ENCODE assay signal across 8 mouse cellular contexts in genomic region chr7:45719180-45719579, GRCm38 (mm10). TPM values are rescaled to one million over a fixed set of nuclear protein-coding genes. Genes with fewer than 3 reads are reported as not detected.
DNase-seq lines count a peak whose midpoint lies in the region; ATAC-seq and TF ChIP-seq lines count a peak whose summit lies in the region.

No protein-coding gene starts in this region.

- peak overlapping the region; percentile 97 for H3K4me3 ChIP-seq in neural tube, embryonic 11.5 days (ENCODE audit: low read depth, low read length)
- H3K4me3 ChIP-seq in limb, embryonic 15.5 days, result peak overlapping the region; percentile 73
- peak overlapping the region; percentile 79 for H3K4me3 ChIP-seq in stomach, postnatal 0 days (ENCODE audit: low read depth, low read length)

- peaks cover 23% of the 10 kb centered on the region for H3K36me3 ChIP-seq in neural tube, embryonic 11.5 days (ENCODE audit: control insufficient read depth, insufficient read depth, low read length)
- peaks cover 54% of the 10 kb centered on the region for H3K36me3 ChIP-seq in limb, embryonic 15.5 days
- H3K36me3 ChIP-seq in stomach, postnatal 0 days (ENCODE audit: control insufficient read depth, insufficient read depth, low read length), result peaks cover 19% of the 10 kb centered on the region

- WGBS in neural tube, embryonic 11.5 days, result 86% methylated on average over 10 of the region's 10 CpGs
- 74% methylated on average over 10 of the region's 10 CpGs for WGBS in limb, embryonic 15.5 days
- 68% methylated on average over 10 of the region's 10 CpGs for WGBS in stomach, postnatal 0 days

- DNase-seq in cerebellum, adult 8-10 months, result peak; percentile 25
- DNase-seq in cerebellum, postnatal 4 days (ENCODE audit: low spot score in 2 of 2), result no peak
- DNase-seq in neural tube, embryonic 11.5 days (ENCODE audit: low spot score), result no peak
- no peak for DNase-seq in neural tube, embryonic 10.5 days (ENCODE audit: extremely low spot score, low spot score)
- DNase-seq in stomach, postnatal 0 days (ENCODE audit: low spot score), result peak; percentile 16
- no peak for DNase-seq in spleen, postnatal 10 days (ENCODE audit: low spot score in 2 of 2)
- no peak for DNase-seq in left cerebral cortex, adult 9 months (ENCODE audit: low spot score in 2 of 2)

- no peaks in the 10 kb centered on the region for H3K27me3 ChIP-seq in neural tube, embryonic 11.5 days (ENCODE audit: control insufficient read depth, insufficient read depth, low read length)
- no peaks in the 10 kb centered on the region for H3K27me3 ChIP-seq in limb, embryonic 15.5 days
- no peaks in the 10 kb centered on the region for H3K27me3 ChIP-seq in stomach, postnatal 0 days (ENCODE audit: control insufficient read depth, insufficient read depth, low read length)

- H3K27ac ChIP-seq in neural tube, embryonic 11.5 days (ENCODE audit: low read depth, low read length), result no peak overlapping the region
- 0 out of 2 replicates have a peak overlapping the region, but pooled peaks have one; percentile 38 for H3K27ac ChIP-seq in limb, embryonic 15.5 days
- peak overlapping the region; percentile 95; the same call in 1 of the 2 replicates for H3K27ac ChIP-seq in stomach, postnatal 0 days (replicated peaks)

- TF ChIP-seq CTCF in stomach, postnatal 0 days (IDR thresholded peaks at IDR 0.05; ENCODE audit: low read depth), result no peak

- TF ChIP-seq EP300 in stomach, postnatal 0 days (optimal IDR thresholded peaks at IDR 0.05), result no peak

- H3K9me3 ChIP-seq in neural tube, embryonic 11.5 days (ENCODE audit: control insufficient read depth, low read length), result no peaks in the 10 kb centered on the region
- H3K9me3 ChIP-seq in limb, embryonic 15.5 days, result no peaks in the 10 kb centered on the region
- no peaks in the 10 kb centered on the region for H3K9me3 ChIP-seq in stomach, postnatal 0 days (ENCODE audit: control insufficient read depth, low read length)

- peak overlapping the region; percentile 93 for H3K4me2 ChIP-seq in neural tube, embryonic 11.5 days (ENCODE audit: low read depth)
- H3K4me2 ChIP-seq in limb, embryonic 15.5 days, result peak overlapping the region; percentile 67
- peak overlapping the region; percentile 86 for H3K4me2 ChIP-seq in stomach, postnatal 0 days (replicated peaks; ENCODE audit: low read depth)

- peak overlapping the region; percentile 98 for H3K9ac ChIP-seq in neural tube, embryonic 11.5 days (ENCODE audit: low read length)
- peak overlapping the region; percentile 90; the same call in 1 of the 2 replicates for H3K9ac ChIP-seq in limb, embryonic 15.5 days
- peak overlapping the region; percentile 89 for H3K9ac ChIP-seq in stomach, postnatal 0 days (ENCODE audit: low read length)

- H3K4me1 ChIP-seq in neural tube, embryonic 11.5 days (ENCODE audit: control insufficient read depth, insufficient read depth, low read length), result peaks cover 31% of the 10 kb centered on the region
- peaks cover 49% of the 10 kb centered on the region for H3K4me1 ChIP-seq in limb, embryonic 15.5 days
- H3K4me1 ChIP-seq in stomach, postnatal 0 days (replicated peaks; ENCODE audit: control insufficient read depth, insufficient read depth), result peaks cover 13% of the 10 kb centered on the region; the same call in 1 of the 2 replicates

- no peak for ATAC-seq in neural tube, embryonic 11.5 days (ENCODE audit: insufficient read depth, low FRiP score, low TSS enrichment)
- no peak for ATAC-seq in limb, embryonic 15.5 days (ENCODE audit: insufficient number of reproducible peaks, low FRiP score, low TSS enrichment, low read depth)
- ATAC-seq in stomach, postnatal 0 days (ENCODE audit: low FRiP score, low TSS enrichment), result no peak

RNA-seq across cellular contexts. Expression of gene Sphk2, which starts 1.4 kb away (rescaled TPM):
- 23.7 and 25.3 TPM in 2 replicates for polyA plus RNA-seq in neural tube, embryonic 11.5 days (2014; fragmentation: Nextera tagmentation; extraction: Ambion mirVana)
- 38.5 and 39.7 TPM in 2 replicates for polyA plus RNA-seq in limb, embryonic 15.5 days (2015; fragmentation: Nextera tagmentation; extraction: Ambion mirVana)
- polyA plus RNA-seq in stomach, postnatal 0 days (2015; fragmentation: Nextera tagmentation; extraction: Ambion mirVana), result 23.6 and 24.5 TPM in 2 replicates

RNA-seq across cellular contexts. Expression of gene Fam83e, which starts 1.8 kb away (rescaled TPM):
- 0.28 and 0.42 TPM in 2 replicates for polyA plus RNA-seq in neural tube, embryonic 11.5 days (2014; fragmentation: Nextera tagmentation; extraction: Ambion mirVana)
- 0.76 and 0.78 TPM in 2 replicates for polyA plus RNA-seq in limb, embryonic 15.5 days (2015; fragmentation: Nextera tagmentation; extraction: Ambion mirVana)
- 21.6 and 24.8 TPM in 2 replicates for polyA plus RNA-seq in stomach, postnatal 0 days (2015; fragmentation: Nextera tagmentation; extraction: Ambion mirVana)

RNA-seq across cellular contexts. Expression of gene Rpl18, which starts 3.9 kb away (rescaled TPM):
- polyA plus RNA-seq in neural tube, embryonic 11.5 days (2014; fragmentation: Nextera tagmentation; extraction: Ambion mirVana), result 929 and 960 TPM in 2 replicates
- polyA plus RNA-seq in limb, embryonic 15.5 days (2015; fragmentation: Nextera tagmentation; extraction: Ambion mirVana), result 942 and 1,034 TPM in 2 replicates
- 893 and 919 TPM in 2 replicates for polyA plus RNA-seq in stomach, postnatal 0 days (2015; fragmentation: Nextera tagmentation; extraction: Ambion mirVana)

RNA-seq across cellular contexts. Expression of gene Spaca4, which starts 6.4 kb away (rescaled TPM):
- not detected in 2 replicates for polyA plus RNA-seq in neural tube, embryonic 11.5 days (2014; fragmentation: Nextera tagmentation; extraction: Ambion mirVana)
- polyA plus RNA-seq in limb, embryonic 15.5 days (2015; fragmentation: Nextera tagmentation; extraction: Ambion mirVana), result not detected in 2 replicates
- 0.39 and 0.56 TPM in 2 replicates for polyA plus RNA-seq in stomach, postnatal 0 days (2015; fragmentation: Nextera tagmentation; extraction: Ambion mirVana)

RNA-seq across cellular contexts. Expression of gene Dbp, which starts 14.3 kb away (rescaled TPM):
- polyA plus RNA-seq in neural tube, embryonic 11.5 days (2014; fragmentation: Nextera tagmentation; extraction: Ambion mirVana), result 3.3 and 3.7 TPM in 2 replicates
- polyA plus RNA-seq in limb, embryonic 15.5 days (2015; fragmentation: Nextera tagmentation; extraction: Ambion mirVana), result 4.3 and 4.7 TPM in 2 replicates
- 8.8 and 12.6 TPM in 2 replicates for polyA plus RNA-seq in stomach, postnatal 0 days (2015; fragmentation: Nextera tagmentation; extraction: Ambion mirVana)

Comparison
In these comparisons a context has a peak if more than half of its experiments do, and no peak if none do; other contexts are left out.
1. DNase-seq: peak in cerebellum, adult 8-10 months (single experiment) and stomach, postnatal 0 days (single experiment); none in cerebellum, postnatal 4 days (0 of 2), neural tube, embryonic 11.5 days (single experiment), neural tube, embryonic 10.5 days (single experiment), spleen, postnatal 10 days (0 of 2) and left cerebral cortex, adult 9 months (0 of 2).
2. RNA of gene Fam83e, which starts 1.8 kb away (polyA plus RNA-seq): 21.6 to 24.8 TPM in stomach, postnatal 0 days; 0.76 to 0.78 TPM in limb, embryonic 15.5 days and 0.28 to 0.42 TPM in neural tube, embryonic 11.5 days; every median in the first group is over 10 times any median in the second.
3. Peak in every context shown above with its lines, with median percentiles within 50 percentile points of each other: H3K4me2 ChIP-seq, H3K4me3 ChIP-seq and H3K9ac ChIP-seq.